Mouse (Mus musculus) heart, adult 2 months (tissue): ENCODE measurements around the gene Pknox1. TPM values are rescaled to one million over a fixed set of nuclear protein-coding genes. Genes with fewer than 3 reads are reported as not detected.
A peak's percentile ranks its signal among the peaks of the same experiment; 100 is the strongest.
"Not testable (repeated sequence)": the region's sequence is repeated elsewhere in the genome, so short reads cannot be mapped to it uniquely, and the experiment has no call there.

Source experiments
- DNase-seq, 2 experiments: peaks; one replicate each; pipeline ENCODE4 v3.0.0; 2021
- H3K27ac ChIP-seq: fragments of 200-600 bp; 2 replicates; pipeline ENCODE4 v1.8.1; 2022
- H3K27me3 ChIP-seq: fragments of 200-500 bp; 2 replicates; pipeline ENCODE4 v1.6.1; 2012; ENCODE audit warnings: mild to moderate bottlenecking, low read length, inconsistent platforms, mixed read lengths; ENCODE audit not compliant: control insufficient read depth, insufficient read depth
- H3K36me3 ChIP-seq: fragments of 200-500 bp; 2 replicates; pipeline ENCODE4 v1.6.1; 2012; ENCODE audit warnings: low read length, inconsistent platforms; ENCODE audit not compliant: control insufficient read depth, insufficient read depth
- H3K4me1 ChIP-seq: fragments of 200-500 bp; 2 replicates; pipeline ENCODE4 v1.6.1; 2011; ENCODE audit warnings: low read length; ENCODE audit not compliant: control insufficient read depth, insufficient read depth
- H3K4me3 ChIP-seq: fragments of 200-600 bp; 2 replicates; pipeline ENCODE4 v1.8.1; 2022
- H3K79me2 ChIP-seq: fragments of 200-500 bp; replicated peaks from 2 replicates; pipeline ENCODE4 v1.6.1; 2012; ENCODE audit warnings: mild to moderate bottlenecking, inconsistent platforms, low read length, moderate library complexity, mixed read lengths; ENCODE audit not compliant: control insufficient read depth, insufficient read depth
- H3K9ac ChIP-seq: fragments of 200-500 bp; 2 replicates; pipeline ENCODE4 v1.6.1; 2012; ENCODE audit warnings: low read depth, mild to moderate bottlenecking, control low read depth, inconsistent platforms, low read length, mixed read lengths
- CTCF ChIP-seq: fragments of 200-600 bp; IDR thresholded peaks from 2 replicates; pipeline ENCODE4 v1.8.1; 2022; ENCODE audit warnings: antibody characterized with exemption, mild to moderate bottlenecking, moderate library complexity
- EP300 ChIP-seq: fragments of 200-500 bp; IDR thresholded peaks from 2 replicates; pipeline ENCODE4 v1.6.1; 2011; ENCODE audit warnings: low read depth, low read length, control low read depth; ENCODE audit not compliant: insufficient read depth
- POLR2A ChIP-seq: fragments of 200-500 bp; IDR thresholded peaks from 2 replicates; pipeline ENCODE4 v1.6.1; 2011; ENCODE audit warnings: mild to moderate bottlenecking, low read depth, low read length, control low read depth; ENCODE audit not compliant: insufficient read depth
- WGBS: fragments of 180-500 bp; shearing (Covaris S2); methylation state at CpG from one replicate; pipeline ENCODE4 v1.1.7; 2018; 5-methylcytosine and 5-hydroxymethylcytosine counted together
- intact Hi-C: fragments of 180-260 bp; cut with DNase I; formaldehyde crosslinking; loops from one replicate; pipeline ENCODE4 v1.15.1; 2025
- polyA plus RNA-seq: library from polyadenylated mRNA; depleted of rRNA; stranded (reverse); fragments of >200 nt; gene quantifications from 2 replicates; pipeline ENCODE4 v1.2.3, GENCODE M21; 2012
- total RNA-seq, 2 experiments: library from RNA; stranded (reverse); gene quantifications; 2 replicates each; pipeline ENCODE4 v1.2.3; 2021

The Pknox1 gene
- total and polyA plus RNA-seq, 3 experiments: 6.8 to 13.1 (median 9.3) TPM

- 87% methylated on average over 4 of the region's 4 CpGs for WGBS
- Histone ChIP-seq H3K4me3 (no peak overlapping the region), H3K9ac (no peak overlapping the region), H3K36me3 (peaks cover 8% of the 10 kb centered on the region), H3K4me1 (peaks cover 5% of the 10 kb centered on the region), H3K79me2 (peaks cover 2% of the 10 kb centered on the region; the same call in 1 of the 2 replicates), H3K27ac (no peak overlapping the region), H3K27me3 (no peaks in the 10 kb centered on the region)
- intact Hi-C loops: loop anchor here (5.0 kb wide), 1 partner anchor 132 kb away; the partner anchor contains the start of gene U2af1
- no peak for DNase-seq
- TF ChIP-seq CTCF (no peak), POLR2A (no peak), EP300 (no peak)
Observed at GRCm38 (mm10) chr17:31525114-31525513, 39.4 kb upstream of the Pknox1 start.

- Histone ChIP-seq H3K27ac (no peak overlapping the region), H3K79me2 (peaks cover 2% of the 10 kb centered on the region; the same call in 1 of the 2 replicates), H3K36me3 (peaks cover 8% of the 10 kb centered on the region), H3K27me3 (no peaks in the 10 kb centered on the region), H3K4me3 (no peak overlapping the region), H3K9ac (no peak overlapping the region), H3K4me1 (peaks cover 5% of the 10 kb centered on the region)
- no peak for DNase-seq
- TF ChIP-seq POLR2A: no peak
- TF ChIP-seq CTCF: no peak
- TF ChIP-seq EP300: no peak
- intact Hi-C loops: loop anchor here (5.0 kb wide), 1 partner anchor 131 kb away; the partner anchor contains the start of gene U2af1
- 98% methylated on average over 3 of the region's 3 CpGs for WGBS
Observed at GRCm38 (mm10) chr17:31525816-31526215, 38.7 kb upstream of the Pknox1 start.

GRCm38 (mm10) chr17:31529314-31529713, 35.2 kb upstream of the Pknox1 start:
- Histone ChIP-seq H3K9ac (no peak overlapping the region), H3K27me3 (no peaks in the 10 kb centered on the region), H3K4me1 (no peaks in the 10 kb centered on the region), H3K27ac (no peak overlapping the region), H3K79me2 (0 out of 2 replicates have a peak, but pooled peaks cover 1% of the 10 kb centered on the region), H3K4me3 (no peak overlapping the region), H3K36me3 (no peaks in the 10 kb centered on the region)
- intact Hi-C loops: loop anchor here (5.0 kb wide), 1 partner anchor 128 kb away; the partner anchor contains the start of gene U2af1
- DNase-seq: no peak
- WGBS: 53% methylated on average over 15 of the region's 15 CpGs
- TF ChIP-seq EP300 (no peak), POLR2A (no peak), CTCF (peak; percentile 50)

GRCm38 (mm10) chr17:31531441-31532158, 32.9 kb upstream of the Pknox1 start:
- H3K27me3 ChIP-seq: no peaks in the 10 kb centered on the region
- H3K27ac ChIP-seq: no peak overlapping the region
- DNase-seq: no peak
- H3K4me3 ChIP-seq: no peak overlapping the region
- no peak overlapping the region for H3K9ac ChIP-seq
- TF ChIP-seq CTCF (no peak), EP300 (no peak), POLR2A (no peak)
- H3K79me2 ChIP-seq: no peaks in the 10 kb centered on the region
- peaks cover 10% of the 10 kb centered on the region for H3K4me1 ChIP-seq
- WGBS: 82% methylated on average over 14 of the region's 14 CpGs
- H3K36me3 ChIP-seq: no peaks in the 10 kb centered on the region
- intact Hi-C loops: no loop called here

- WGBS: 99% methylated on average over 4 of the region's 4 CpGs
- intact Hi-C loops, H3K9ac ChIP-seq, H3K4me3 ChIP-seq, H3K79me2 ChIP-seq, H3K27ac ChIP-seq, DNase-seq, H3K4me1 ChIP-seq, H3K27me3 ChIP-seq, H3K36me3 ChIP-seq: not testable (repeated sequence)
Observed at GRCm38 (mm10) chr17:31532331-31532730, 32.2 kb upstream of the Pknox1 start.

- Histone ChIP-seq H3K4me1 (peaks cover 10% of the 10 kb centered on the region), H3K27me3 (no peaks in the 10 kb centered on the region), H3K79me2 (no peaks in the 10 kb centered on the region), H3K4me3 (no peak overlapping the region), H3K36me3 (no peaks in the 10 kb centered on the region), H3K27ac (peak overlapping the region; percentile 74), H3K9ac (no peak overlapping the region)
- 39% methylated on average over 4 of the region's 4 CpGs for WGBS
- no peak for TF ChIP-seq CTCF
- TF ChIP-seq POLR2A: no peak
- TF ChIP-seq EP300: no peak
- no peak for DNase-seq
- intact Hi-C loops: no loop called here
Observed at GRCm38 (mm10) chr17:31535358-31535757, 29.2 kb upstream of the Pknox1 start.
